Mouse (Mus musculus): ENCODE measurements around the gene Ubr4. TPM values are rescaled to one million over a fixed set of nuclear protein-coding genes. Genes with fewer than 3 reads are reported as not detected.
A peak's percentile ranks its signal among the peaks of the same experiment; 100 is the strongest.
"Not testable (repeated sequence)": the region's sequence is repeated elsewhere in the genome, so short reads cannot be mapped to it uniquely, and the experiment has no call there.

Gene Ubr4
- polyA plus RNA-seq, 1 experiment from 2014 or later = 84.5 TPM

DNA sequence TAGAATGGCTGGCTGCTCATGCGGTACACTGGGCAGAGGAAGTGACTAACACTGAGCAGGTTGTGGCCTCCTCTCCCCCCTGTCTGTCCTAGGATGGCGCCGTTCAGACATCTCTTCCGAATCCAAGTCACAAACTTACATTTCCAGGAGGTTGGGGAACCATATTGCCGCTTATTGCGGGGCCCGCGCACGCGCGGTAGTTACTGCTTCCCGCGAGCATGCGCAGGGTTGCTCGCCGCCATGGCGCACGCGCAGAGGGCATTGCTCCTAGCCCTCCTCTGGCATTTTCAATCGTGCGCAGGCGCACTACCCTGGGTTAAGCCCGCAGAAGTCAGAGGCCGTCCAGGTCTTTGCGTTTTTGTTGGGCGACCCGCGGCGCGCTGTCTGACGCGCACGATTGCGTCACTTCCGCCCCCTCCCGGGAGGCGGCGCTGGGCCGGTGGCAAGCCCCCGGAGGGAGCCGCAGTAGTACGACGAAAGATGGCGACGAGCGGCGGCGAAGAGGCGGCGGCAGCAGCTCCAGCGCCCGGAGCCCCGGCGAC, 27.9 kb downstream of the Ubr4 start:
- Histone ChIP-seq H3K4me3 (ENCODE audit: low read depth, low read length) (peak overlapping the region; percentile 85), H3K9ac (peak overlapping the region; percentile 81), H3K27ac (ENCODE audit: low read depth) (peak overlapping the region; percentile 83), H3K4me1 (ENCODE audit: insufficient read depth) (peaks cover 5% of the 10 kb centered on the region; the same call in 1 of the 2 replicates), H3K36me3 (ENCODE audit: insufficient read depth) (peaks cover 29% of the 10 kb centered on the region), H3K27me3 (ENCODE audit: insufficient read depth, low read length) (no peaks in the 10 kb centered on the region), H3K4me2 (peak overlapping the region; percentile 81), H3K9me3 (ENCODE audit: low read depth, low read length) (no peaks in the 10 kb centered on the region)
- WGBS = under 1% methylated on average over 52 of the region's 54 CpGs
- TF ChIP-seq CTCF (IDR thresholded peaks at IDR 0.05; ENCODE audit: low read depth) = peak; percentile 26
- ATAC-seq (ENCODE audit: insufficient read depth) (peak; percentile 96), DNase-seq (peak; percentile 100)

DNA sequence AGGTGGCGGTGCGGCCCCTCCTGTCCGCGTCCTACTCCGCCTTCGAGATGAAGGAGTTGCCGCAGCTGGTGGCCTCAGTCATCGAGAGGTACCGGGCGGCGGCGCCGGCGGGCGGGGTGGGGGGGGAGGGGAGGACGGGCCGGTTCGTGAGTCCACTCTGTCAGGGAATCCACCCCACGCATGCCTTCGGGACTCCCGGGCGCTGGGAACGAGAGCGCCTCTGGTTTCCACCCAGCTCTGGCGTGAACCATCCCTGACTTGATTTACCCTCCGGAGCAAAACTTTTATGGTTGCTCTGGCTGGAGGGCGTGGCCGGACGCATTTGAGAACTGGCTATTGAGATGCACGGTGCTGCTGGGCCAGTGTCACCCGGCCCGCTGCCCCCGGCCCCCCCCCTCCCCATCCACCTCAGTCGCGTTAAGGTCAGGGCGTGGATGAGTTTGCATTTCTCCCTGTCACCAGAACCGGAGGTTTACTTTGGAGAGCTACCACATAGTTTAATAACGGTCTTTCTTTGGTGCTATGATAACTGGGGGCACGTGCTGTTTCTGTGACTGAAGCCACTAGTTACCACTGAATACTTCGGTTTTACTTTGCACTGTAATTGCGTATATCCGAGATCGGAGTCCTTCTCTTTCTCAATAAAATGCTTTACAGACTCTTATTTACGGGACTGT, 28.5 kb downstream of the Ubr4 start:
- Histone ChIP-seq H3K9ac (peak overlapping the region; percentile 68), H3K27ac (ENCODE audit: low read depth) (peak overlapping the region; percentile 73), H3K36me3 (ENCODE audit: insufficient read depth) (peaks cover 23% of the 10 kb centered on the region), H3K4me3 (ENCODE audit: low read depth, low read length) (peak overlapping the region; percentile 85), H3K4me1 (ENCODE audit: insufficient read depth) (peaks cover 9% of the 10 kb centered on the region), H3K27me3 (ENCODE audit: insufficient read depth, low read length) (no peaks in the 10 kb centered on the region), H3K9me3 (ENCODE audit: low read depth, low read length) (no peaks in the 10 kb centered on the region), H3K4me2 (peak overlapping the region; percentile 81)
- no peak for TF ChIP-seq CTCF (IDR thresholded peaks at IDR 0.05; ENCODE audit: low read depth)
- WGBS = 2% methylated on average over 42 of the region's 44 CpGs
- DNase-seq (no peak), ATAC-seq (ENCODE audit: insufficient read depth) (peak; percentile 30; the same call in 1 of the 2 replicates)

DNA sequence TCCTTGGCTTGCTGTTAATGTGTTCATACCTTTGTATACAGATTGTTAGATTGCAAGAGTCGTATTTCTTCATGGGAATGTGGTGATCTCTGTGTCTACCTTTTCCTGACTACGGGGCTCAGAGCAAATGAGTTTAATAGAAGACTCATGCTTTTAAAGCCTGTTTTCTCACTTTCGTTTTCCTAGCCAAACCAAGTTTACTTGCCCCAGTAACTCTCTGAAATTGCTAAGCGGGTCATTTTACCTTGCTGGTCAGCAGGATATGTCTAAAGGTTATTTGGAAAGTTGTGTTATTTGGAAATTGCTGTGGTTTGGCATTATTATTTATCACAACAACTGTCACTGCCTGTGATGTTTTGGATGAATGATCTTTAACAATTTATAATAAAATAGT, 29.0 kb downstream of the Ubr4 start:
- Histone ChIP-seq H3K4me2 (peak overlapping the region; percentile 81), H3K9me3 (ENCODE audit: low read depth, low read length) (no peaks in the 10 kb centered on the region), H3K36me3 (ENCODE audit: insufficient read depth) (peaks cover 19% of the 10 kb centered on the region), H3K27me3 (ENCODE audit: insufficient read depth, low read length) (no peaks in the 10 kb centered on the region), H3K9ac (peak overlapping the region; percentile 68), H3K4me1 (ENCODE audit: insufficient read depth) (peaks cover 14% of the 10 kb centered on the region), H3K4me3 (ENCODE audit: low read depth, low read length) (peak overlapping the region; percentile 85), H3K27ac (ENCODE audit: low read depth) (no peak overlapping the region)
- WGBS = 42% methylated on average over 4 of the region's 4 CpGs
- no peak for ATAC-seq (ENCODE audit: insufficient read depth)
- DNase-seq = no peak
- no peak for TF ChIP-seq CTCF (IDR thresholded peaks at IDR 0.05; ENCODE audit: low read depth)

DNA sequence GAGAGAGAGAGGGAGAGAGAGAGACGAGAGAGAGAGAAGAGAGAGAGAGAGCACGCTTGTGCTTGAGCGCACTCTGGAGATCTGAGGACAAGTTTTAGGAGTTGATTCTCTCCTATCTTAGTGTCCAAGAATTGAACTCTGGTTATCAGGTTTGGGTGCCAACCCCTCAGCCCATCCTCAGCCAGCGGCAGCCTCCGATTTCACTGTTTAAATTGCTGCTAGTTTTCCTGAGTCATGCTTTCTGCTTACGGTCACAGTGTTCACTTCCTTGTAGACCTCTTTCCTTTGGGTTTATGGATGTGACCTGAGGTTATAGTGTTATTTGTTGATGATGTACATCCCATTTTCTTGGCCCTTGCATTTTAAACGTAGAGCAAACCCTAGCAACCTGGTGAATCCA, 29.8 kb downstream of the Ubr4 start:
- peak overlapping the region; percentile 81 for H3K4me2 ChIP-seq
- WGBS = 58% methylated on average over 7 of the region's 7 CpGs
- H3K4me3 ChIP-seq (ENCODE audit: low read depth, low read length) = 0 out of 2 replicates have a peak overlapping the region, but pooled peaks have one; percentile 85
- H3K27ac ChIP-seq (ENCODE audit: low read depth) = no peak overlapping the region
- peaks cover 15% of the 10 kb centered on the region for H3K36me3 ChIP-seq (ENCODE audit: insufficient read depth)
- H3K9ac ChIP-seq = no peak overlapping the region; the same call in 1 of the 2 replicates
- no peaks in the 10 kb centered on the region for H3K27me3 ChIP-seq (ENCODE audit: insufficient read depth, low read length)
- H3K4me1 ChIP-seq (ENCODE audit: insufficient read depth) = peaks cover 19% of the 10 kb centered on the region
- no peaks in the 10 kb centered on the region for H3K9me3 ChIP-seq (ENCODE audit: low read depth, low read length)
- ATAC-seq (ENCODE audit: insufficient read depth) (no peak), DNase-seq (no peak)
- TF ChIP-seq CTCF (IDR thresholded peaks at IDR 0.05; ENCODE audit: low read depth) = no peak

DNA sequence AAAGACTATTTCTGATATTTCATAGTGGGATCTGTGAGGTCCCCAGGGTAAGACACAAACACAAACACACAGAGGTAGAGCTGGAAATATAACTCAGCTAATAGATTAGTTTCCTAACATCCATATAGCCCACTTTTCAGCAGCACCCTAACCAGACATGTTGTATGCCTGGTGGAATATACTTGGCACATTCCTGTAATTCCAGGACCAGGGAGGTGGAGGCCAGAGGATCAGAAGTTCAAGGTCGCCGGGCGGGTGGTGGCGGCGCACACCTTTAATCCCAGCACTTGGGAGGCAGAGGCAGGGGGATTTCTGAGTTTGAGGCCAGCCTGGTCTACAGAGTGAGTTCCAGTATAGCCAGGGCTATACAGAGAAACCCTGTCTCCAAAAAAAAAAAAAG, 33.4 kb downstream of the Ubr4 start:
- 80% methylated on average over 5 of the region's 5 CpGs for WGBS
- Histone ChIP-seq H3K36me3 (ENCODE audit: insufficient read depth) (peaks cover 17% of the 10 kb centered on the region; the same call in 1 of the 2 replicates), H3K4me1 (ENCODE audit: insufficient read depth) (peaks cover 25% of the 10 kb centered on the region)
- DNase-seq; H3K9ac ChIP-seq; H3K27me3 ChIP-seq (ENCODE audit: insufficient read depth, low read length); H3K27ac ChIP-seq (ENCODE audit: low read depth); H3K9me3 ChIP-seq (ENCODE audit: low read depth, low read length); ATAC-seq (ENCODE audit: insufficient read depth); H3K4me3 ChIP-seq (ENCODE audit: low read depth, low read length); H3K4me2 ChIP-seq: not testable (repeated sequence)

DNA sequence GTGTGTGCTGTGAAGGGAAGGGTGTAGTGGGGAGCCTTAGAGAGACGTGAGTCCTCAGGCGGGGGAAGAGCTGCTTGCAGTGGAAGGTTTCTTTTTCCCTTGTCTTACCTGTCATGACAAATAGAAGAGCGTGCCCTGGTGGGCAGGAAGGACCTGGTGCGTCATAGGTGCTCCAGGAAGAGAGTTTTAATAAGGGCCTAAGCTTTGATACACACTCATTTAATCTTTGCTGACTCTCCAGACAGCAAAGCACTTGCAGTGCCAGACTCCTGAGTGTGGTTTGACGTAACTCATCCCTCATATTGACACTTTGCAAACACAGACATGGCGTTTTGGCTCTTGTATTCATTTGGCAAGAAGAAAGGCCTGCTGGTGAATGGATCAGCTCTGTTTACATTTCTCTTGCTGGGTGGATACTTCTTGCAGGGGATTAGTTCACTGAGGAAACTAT, 34.5 kb downstream of the Ubr4 start:
- H3K4me1 ChIP-seq (ENCODE audit: insufficient read depth) = peaks cover 22% of the 10 kb centered on the region
- H3K9me3 ChIP-seq (ENCODE audit: low read depth, low read length) = no peaks in the 10 kb centered on the region
- peaks cover 28% of the 10 kb centered on the region for H3K36me3 ChIP-seq (ENCODE audit: insufficient read depth)
- peak overlapping the region; percentile 69 for H3K27ac ChIP-seq (ENCODE audit: low read depth)
- no peaks in the 10 kb centered on the region for H3K27me3 ChIP-seq (ENCODE audit: insufficient read depth, low read length)
- TF ChIP-seq CTCF (IDR thresholded peaks at IDR 0.05; ENCODE audit: low read depth) = peak; percentile 22; the same call in 1 of the 2 replicates
- H3K4me3 ChIP-seq (ENCODE audit: low read depth, low read length) = no peak overlapping the region
- peak; percentile 95 for DNase-seq
- peak; percentile 91 for ATAC-seq (ENCODE audit: insufficient read depth)
- H3K9ac ChIP-seq = peak overlapping the region; percentile 24; the same call in 1 of the 2 replicates
- peak overlapping the region; percentile 44 for H3K4me2 ChIP-seq
- 8% methylated on average over 6 of the region's 6 CpGs for WGBS

DNA sequence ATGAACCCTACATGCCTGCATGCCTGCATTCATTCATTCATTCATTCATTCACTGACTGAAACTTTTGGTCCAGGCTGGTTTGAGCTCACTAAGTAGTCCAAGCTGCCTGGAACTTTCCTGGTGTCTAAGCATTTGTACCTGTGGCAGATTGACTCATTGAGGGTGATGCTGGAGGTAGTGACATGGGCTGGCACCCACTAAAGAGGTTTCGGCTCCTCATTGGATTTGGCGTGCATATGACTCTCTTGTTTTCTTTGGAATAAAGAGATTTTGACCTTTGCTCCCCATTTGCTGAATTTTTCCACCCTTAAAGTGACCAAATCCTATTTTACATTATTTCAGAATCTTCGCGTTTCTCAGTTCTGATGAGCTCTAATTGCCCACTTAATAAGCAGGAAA, 37.1 kb downstream of the Ubr4 start:
- H3K9ac ChIP-seq = no peak overlapping the region
- H3K4me2 ChIP-seq = no peak overlapping the region
- H3K27me3 ChIP-seq (ENCODE audit: insufficient read depth, low read length) = no peaks in the 10 kb centered on the region
- peaks cover 53% of the 10 kb centered on the region for H3K36me3 ChIP-seq (ENCODE audit: insufficient read depth)
- no peak for TF ChIP-seq CTCF (IDR thresholded peaks at IDR 0.05; ENCODE audit: low read depth)
- no peak overlapping the region for H3K27ac ChIP-seq (ENCODE audit: low read depth)
- DNase-seq (no peak), ATAC-seq (ENCODE audit: insufficient read depth) (no peak)
- H3K9me3 ChIP-seq (ENCODE audit: low read depth, low read length) = no peaks in the 10 kb centered on the region
- 77% methylated on average over 4 of the region's 4 CpGs for WGBS
- H3K4me1 ChIP-seq (ENCODE audit: insufficient read depth) = peaks cover 22% of the 10 kb centered on the region
- H3K4me3 ChIP-seq (ENCODE audit: low read depth, low read length) = no peak overlapping the region

All from lung, embryonic 14.5 days (tissue).